Mouse (Mus musculus) left cerebral cortex, adult 11 months (tissue): Measurements from ENCODE around the gene Ces1d.
"Not testable (repeated sequence)": the region's sequence is repeated elsewhere in the genome, so short reads cannot be mapped to it uniquely, and the experiment has no call there.

ENCODE experiments used
- DNase-seq: peaks from one replicate; pipeline ENCODE4 v3.0.0; 2022; ENCODE audit warnings: low spot score

Gene Ces1d

DNA sequence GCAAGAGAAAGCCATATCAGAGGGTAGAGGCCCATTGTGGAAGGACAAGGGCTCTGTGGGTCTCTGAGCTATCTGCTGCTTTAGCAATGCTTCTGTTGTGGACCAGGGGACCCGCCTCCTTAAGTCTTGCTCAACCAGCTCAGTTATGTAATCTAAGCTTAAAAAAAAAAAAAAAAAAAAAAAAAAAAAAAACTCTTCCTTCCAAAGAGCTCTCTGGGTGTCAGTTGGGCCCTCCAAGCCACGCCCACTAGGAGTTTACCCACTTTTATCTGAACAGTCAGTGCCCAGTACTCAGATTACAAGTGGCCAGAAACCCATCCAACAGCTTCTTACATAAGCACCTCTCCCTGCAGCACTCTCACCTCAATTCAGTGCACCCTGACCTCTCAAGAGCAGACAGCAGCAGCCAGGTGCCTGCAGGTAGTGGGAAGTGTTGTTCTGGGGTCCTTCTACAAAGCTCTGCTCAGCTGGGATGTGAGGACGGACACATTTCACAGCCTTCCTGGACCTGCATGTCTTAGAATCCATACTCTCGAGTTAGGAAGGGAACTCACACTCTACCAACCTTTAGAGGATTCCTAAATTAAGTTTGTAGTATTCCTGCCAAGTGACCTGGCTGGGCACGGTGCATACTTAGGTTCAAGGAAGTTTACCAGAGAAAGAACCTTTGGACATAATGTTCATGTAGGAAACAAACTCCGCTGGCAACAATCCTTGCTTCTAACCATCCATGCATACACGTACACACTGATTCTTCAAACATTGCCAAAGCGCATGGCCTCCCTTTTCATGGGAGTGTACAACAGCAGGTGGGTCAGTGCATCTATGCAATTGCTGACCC is at the start of gene Ces1d:
Ces1d (minus strand) TSS at position 154 of the 841 bp plus-strand sequence.
- DNase-seq, result no peak

DNA sequence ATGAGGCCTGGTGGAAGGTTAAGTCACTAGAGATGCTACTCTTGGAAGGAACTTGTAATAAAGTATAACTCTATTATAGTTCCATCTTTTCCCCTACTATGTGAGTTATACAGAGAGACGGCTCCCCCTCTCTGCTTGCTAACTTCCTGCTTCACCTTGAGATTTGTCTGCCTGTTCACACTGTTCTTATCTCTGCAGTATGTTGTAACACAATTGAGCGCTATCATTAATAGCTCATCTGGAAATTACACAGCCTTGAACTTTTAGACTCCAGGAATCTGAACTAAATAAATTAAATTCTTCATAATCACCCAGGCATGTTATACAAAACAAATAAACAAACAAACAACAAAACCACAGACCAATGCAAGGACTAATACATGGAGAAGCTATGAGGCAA is 48.4 kb upstream of the Ces1d start:
- DNase-seq, result no peak

DNA sequence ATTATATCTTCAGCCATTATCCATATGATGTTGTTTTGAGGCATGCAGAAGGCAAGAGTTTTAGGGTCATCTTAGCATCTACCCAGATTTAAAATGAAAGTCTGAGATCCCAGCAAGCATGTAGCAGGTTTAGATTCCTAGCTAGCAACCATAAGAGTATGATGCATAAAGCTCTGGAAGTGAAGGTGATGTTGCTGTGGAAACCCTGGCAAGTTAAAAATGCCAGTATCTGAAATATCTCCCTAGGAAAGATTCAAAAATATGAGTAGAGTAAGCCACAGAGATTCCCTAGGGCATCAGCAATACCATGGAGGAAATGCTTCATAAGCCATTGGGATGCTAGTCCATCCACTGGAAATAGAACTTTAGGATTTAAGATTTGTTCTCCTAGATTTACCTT is 42.2 kb upstream of the Ces1d start:
- peak; percentile 2 for DNase-seq

DNA sequence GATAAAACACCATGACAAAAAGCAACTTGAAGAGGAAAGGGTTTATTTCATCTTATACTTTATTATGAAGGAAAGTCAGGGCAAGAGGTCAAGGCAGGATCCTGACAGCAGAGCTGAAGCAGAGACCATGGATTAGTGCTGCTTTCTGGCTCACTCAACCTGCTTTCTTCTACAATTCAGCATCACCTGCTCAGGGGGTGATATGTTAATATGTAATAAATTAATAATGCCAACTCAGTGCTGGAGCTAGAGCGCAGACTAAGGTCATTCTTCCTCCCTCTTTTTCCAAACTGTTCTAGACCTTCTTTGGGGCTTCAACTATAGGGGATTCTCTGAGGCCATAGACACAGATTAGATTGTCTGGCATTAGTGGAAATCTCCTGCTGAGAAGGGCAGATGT is 38.0 kb upstream of the Ces1d start:
- no peak for DNase-seq

DNA sequence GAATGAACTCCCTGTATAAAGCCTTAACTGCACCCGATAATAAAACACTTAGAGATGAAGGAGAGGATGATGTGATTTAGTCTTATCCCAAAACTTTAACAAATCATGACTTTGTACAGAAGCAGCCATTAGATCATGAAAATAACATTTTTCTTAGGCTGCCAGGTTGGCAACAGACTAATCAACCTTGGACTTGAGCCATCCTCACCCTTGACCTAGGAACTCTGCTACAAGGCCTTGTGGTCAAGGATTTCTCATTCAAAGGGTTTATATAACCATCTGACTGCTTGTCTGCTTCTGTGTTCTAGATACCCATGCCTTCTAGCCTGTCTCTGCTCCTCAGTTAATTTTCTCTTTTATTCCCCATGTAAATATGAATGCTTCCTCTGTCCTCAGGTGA is 37.1 kb upstream of the Ces1d start:
- DNase-seq, result no peak

DNA sequence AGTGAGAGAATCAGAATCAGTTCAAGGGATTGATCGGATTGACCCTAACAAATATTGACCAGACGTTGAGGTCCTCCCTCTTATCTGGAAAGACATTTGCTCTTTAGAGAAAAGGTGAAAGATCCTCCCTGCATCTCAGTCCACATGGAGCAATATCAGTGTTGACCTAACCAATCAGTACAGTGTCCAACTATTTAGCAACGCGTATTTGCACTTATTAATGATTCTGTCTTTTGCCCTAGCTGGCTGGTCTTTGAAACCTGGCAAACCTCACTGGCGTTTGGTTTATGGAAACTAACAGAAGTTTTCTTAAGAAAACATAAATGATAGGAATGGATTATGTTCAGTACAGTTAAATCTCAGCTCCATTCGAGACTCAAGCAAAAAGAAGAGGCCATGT is 36.4 kb upstream of the Ces1d start:
- DNase-seq, result no peak

DNA sequence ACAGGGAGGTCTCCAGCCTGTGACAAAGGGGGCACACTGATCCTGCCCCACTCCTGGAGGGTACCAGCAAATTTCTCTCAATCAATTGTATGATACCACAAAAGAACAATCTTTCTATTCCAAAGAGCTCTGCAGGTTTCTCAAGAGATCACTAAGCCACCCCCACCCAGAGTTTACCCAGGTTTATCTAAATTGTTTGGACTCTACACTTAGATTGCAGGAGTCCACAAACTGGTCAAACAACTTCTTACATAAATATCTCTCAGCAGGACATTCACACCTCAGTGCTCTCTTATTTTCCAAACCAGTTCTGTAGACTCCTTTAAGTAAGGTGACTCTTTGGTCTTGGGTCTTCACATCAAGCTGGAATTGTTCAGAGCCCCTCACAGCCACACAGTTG is 31.8 kb upstream of the Ces1d start, which contains the start of gene Ces1e:
Ces1e (minus strand) TSS at position 174 of the 400 bp plus-strand sequence.
- no peak for DNase-seq

DNA sequence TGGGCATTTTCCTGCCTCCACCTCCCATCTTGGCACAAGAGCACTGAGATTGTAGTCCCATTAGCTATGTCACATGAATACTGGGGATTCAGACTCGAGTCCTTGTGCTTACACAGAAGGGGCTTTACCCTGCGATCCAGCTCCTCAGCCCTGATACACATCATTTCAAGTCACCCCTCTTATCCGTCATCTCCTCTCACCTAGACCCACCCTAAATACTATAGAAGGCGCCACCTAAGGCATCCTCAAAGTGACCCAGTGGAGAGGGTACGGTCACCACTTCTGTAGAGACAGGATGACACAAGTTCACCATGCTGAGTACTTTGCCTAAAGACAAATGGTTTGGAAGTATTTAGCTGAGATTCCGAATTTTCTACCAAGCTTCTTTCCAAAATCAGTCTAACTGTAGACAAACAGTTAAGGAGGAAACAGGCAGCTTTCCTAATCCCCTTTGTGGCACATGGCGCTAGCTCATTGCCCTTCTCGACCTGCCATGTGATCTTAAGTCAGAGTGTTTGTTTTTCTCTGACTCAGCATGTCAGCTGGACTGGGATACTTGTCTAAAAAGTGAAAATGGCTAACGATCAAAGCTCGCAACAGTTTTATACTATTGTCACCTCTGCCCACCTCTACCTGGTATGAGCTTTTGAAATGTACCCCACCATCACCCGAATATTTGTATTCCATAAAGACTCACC is 31.2 kb upstream of the Ces1d start:
- no peak for DNase-seq

DNA sequence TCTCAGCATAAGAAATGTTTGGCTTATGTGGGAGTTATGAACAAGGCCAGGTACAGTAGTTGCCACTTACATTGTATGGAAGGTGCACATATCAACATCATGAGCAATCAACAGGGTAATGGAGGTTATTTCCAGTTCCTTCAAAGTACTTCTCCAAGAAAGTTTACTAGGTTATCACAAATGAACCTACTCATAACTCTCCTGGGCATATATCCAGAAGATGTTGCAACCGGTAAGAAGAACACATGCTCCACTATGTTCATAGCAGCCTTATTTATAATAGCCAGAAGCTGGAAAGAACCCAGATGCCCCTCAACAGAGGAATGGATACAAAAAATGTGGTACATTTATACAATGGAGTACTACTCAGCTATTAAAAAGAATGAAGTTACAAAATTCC is 28.8 kb upstream of the Ces1d start:
- not testable (repeated sequence) for DNase-seq

DNA sequence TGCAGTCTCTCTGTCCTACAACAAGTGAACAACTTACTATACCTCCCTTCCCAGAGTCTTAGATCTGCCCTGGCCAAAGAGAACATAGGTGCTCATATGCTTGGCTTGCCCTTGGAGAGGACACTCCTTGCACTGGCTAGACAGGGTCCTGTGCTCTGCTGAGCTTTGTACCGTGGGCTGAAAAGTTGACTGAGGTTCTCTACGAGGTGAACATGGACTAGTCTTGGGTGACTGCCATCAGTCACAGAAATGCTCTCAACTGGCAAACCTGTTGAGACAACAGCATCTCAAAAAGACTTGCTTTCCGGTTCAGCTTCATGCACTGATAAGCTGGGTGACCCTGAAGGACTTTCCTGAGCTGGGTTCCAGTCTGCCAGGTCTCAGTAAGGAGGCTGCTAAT is 24.3 kb upstream of the Ces1d start:
- no peak for DNase-seq

DNA sequence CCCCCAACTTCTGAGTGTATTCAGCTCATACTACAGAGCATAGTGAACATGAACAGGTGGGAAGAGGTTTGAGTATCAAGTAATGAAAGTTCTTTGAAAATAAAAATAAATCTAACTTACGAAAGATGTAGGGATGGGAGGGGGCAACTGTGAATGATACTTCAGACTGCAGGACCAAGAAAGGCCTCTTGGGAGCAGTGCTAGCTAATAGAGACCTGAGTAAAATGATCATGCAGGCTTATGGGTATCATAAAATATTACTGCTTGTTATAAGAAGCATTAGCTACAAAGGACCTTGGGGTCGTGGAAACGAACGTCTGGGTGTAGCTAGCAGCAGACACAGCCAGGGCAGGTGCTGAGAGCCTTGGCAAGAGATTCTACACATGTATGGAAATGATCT is 20.2 kb upstream of the Ces1d start:
- no peak for DNase-seq

DNA sequence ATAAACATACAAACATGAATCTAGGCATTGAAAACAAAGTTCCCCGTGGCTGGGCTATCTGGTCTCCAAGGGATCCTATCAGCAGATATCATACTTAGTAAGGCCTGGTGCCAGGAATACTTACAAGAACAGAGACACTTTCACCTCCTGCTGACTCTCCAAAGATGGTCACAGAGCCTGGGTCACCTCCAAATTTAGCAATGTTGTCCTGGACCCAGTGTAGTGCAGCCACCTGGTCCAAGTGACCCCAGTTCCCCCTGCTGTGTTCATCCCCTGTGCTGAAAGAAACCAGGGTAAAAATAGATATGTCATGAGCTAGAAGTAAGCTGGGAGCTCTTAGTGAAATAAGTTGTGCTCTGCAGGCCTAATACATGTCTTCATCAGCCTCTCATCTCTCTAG is 19.7 kb upstream of the Ces1d start:
- no peak for DNase-seq

DNA sequence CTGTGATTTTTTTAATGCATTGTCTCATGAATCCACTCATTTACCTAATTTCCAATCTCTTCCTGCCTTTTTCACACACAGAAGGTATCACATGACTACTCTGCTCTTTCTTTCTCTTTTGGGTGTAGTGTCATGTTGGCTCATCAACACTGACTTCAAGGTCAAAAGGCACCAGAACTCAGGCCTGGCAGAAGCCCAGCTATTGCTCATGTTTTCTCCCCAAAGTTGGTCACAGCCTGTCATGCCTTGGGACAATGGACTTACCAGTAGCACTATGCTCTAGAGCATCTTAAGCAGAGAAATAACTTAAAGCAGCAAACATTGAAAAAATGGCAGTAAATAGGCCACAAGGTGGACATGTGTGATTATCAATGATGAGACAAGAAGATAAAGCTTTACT is 13.5 kb upstream of the Ces1d start:
- DNase-seq, result no peak

DNA sequence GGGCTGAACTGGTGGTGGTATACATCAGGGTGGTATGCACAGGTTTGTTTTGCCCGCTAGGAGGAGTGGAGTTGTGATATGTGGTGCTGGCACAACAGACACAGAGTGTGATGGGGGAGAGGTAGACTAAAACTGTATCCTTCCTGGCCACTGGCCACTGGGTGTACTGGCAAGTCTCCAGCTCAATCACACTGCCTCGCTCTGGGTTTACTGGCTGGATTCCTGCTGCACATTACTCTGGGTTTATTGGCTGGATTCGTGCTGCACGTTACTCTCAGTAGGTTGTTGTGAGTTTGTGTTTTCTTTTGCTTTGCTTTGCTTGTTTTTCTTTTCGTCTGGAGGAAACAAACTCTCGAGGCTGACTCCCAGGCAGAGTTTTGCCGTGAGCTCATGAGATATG is 1.5 kb upstream of the Ces1d start:
- not testable (repeated sequence) for DNase-seq

DNA sequence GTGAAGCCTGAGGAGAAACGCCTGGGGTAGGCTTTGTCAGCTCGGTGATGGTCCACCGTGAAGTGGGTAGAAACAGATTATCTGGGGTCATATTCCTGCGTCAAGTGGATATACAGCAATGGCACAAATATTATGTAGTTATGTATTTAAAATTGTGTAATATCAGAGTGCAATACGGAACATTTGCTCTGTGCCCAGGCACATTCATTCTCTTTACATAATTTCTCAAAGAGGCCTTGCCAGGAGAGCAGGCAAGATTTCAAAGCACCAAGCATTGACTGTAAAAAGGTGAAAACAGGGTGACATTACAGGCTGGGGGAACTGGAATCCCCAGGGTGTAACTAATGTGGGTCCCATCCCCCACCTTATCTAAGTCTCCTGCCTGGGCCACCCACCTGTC is 1.2 kb downstream of the Ces1d start:
- no peak for DNase-seq

DNA sequence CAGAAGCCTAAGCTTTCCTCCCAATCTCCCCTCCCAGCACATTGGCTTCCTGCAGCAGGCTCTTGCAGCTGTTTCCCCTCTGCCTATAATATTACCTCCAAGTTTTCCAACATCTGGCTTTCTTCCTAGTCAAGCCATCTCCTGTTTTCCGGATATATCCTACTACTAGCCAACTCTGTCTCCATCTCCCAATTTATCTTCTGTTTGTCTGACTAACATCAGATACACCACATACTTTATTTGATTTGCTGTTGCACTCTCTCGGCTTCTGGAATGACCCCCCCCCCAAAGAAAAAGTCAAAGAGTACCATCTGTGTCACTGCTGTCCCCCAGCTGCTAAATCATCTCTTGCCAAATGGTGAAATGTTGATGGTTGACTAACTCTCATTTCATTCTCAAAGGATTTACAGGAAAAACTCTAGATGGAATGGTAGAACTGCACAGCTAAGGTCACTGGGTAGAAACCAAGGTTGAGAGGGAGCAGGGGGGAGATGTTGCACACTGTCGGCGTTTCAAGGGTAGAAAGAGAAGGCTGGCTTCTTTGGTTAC is 17.0 kb downstream of the Ces1d start:
- no peak for DNase-seq

DNA sequence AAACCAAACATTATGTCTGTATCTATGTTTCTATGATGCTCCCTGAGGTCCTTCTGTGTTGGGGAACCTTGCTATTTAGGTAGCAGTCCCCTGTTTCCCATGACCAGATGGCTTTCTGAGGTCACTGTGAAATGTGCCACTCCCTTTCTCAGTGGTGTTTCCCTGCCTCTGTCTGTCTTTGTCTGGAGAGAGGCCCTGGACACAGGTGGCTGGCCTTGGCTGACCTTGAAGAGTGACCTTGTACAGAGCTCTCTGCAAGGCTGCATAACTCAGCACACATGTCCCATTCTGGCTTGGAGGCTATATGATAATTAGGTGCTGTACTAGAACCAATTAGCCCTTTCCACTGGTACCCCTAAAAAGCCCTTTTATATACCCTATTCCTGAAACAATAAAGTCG is 21.0 kb downstream of the Ces1d start:
- DNase-seq, result no peak

DNA sequence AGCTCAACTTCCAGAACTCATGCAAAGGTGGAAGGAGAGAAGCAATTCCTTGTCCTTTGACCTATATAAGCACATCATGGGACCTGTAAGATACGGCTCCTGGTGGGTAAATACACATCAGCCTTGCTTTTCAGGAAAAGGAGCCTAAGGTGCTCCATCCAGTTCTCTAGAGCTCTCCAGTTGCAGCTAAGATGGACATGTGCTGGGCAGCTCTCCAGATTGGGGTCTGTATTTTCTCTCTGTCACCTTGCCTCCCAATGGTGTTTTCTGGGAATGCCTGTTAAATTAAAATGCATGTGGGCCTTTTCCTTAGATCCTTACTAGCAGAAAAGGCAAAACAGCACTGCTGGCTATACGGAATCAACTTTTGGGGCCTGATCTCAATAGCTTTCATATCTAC is 23.1 kb downstream of the Ces1d start:
- DNase-seq, result no peak

DNA sequence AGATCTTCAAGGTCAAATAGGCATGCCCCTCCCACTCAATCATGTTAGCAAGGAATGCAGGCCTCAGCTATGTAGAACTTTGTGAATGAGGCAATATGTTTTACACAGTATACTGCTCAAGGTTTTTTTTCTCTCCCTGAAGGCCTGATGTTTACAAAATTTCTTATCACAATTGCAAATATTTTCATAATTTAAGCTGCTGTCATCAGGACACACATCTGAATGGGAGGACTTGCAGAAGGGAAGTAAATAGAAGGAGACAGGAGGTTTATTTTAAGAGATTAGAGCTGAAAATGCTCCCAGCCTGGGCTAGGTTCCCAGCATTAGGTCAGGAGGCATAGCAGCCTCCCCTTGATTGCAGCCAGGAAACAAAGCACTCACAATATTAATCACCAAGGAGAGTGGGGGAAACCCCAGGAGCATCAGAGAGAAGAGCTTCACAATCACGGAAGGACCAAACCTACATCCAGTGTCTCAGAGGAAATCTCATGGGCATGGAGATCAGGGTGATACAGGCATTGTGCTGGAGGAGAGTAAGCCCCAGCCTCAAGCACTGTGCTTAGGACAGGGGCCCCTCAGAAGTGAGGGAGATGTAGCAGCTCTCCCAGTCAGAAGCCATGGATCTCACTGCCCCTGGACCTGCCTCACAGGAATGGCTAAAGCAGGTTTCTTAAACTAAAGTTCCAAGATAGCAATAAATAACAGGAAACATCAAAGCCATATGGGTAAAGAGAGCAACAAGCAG is 25.6 kb downstream of the Ces1d start:
- no peak for DNase-seq

DNA sequence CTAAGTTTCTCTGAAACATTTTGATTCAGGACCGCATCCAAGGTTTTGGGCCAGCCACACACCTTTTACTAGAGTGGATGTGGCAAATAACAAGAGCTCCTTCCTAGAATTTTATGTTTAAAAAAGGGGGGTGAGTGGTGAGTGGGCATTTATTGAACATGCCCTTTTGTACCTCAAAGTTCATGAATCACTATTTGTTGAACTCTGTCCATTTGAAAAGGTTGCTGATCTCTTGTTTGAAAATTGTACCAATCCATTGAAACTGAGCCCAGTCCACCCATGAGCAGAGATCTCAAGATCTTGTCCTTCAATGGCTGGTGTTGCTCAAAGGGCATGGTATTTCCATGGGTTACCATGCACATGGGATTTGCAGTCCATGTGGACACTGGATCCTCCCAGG is 34.3 kb downstream of the Ces1d start:
- no peak for DNase-seq

DNA sequence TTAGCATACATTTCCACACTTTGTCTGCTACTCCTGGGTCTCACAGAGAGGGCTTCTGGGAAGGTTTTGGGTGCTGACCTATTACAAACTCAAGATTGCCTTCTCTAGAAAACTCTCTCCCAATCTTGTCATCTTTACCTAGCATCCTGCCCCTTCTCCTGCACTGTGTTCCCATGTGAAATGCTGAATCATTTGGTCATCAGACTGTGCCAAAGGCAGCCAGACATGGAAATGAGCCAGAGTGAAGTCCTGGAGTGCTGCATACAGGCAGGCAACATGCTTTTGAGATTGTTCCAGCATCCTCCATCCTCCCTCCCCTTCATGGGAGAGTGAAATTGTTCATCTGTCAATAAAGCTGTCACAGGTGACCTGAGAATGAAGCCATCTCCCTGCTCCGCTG is 46.2 kb downstream of the Ces1d start:
- no peak for DNase-seq

DNA sequence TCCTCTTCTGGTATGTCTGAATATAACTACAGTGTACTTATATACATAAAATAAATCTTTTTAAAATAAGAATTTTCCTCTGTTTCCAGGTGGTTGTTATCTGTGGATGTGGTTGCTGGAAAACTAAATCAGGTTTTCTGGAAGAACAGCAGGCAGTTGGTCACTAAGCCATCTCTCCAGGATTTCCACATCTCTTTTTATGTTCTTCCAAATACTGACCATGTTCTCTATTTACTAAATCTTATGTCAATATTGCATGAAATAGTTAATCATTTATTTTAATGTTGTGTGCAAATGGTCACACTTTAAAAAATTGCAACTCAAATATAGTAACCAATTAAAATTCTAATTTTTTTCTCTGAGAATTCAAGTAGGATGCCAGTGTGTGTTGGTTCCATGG is 50.3 kb downstream of the Ces1d start:
- DNase-seq, result no peak

DNA sequence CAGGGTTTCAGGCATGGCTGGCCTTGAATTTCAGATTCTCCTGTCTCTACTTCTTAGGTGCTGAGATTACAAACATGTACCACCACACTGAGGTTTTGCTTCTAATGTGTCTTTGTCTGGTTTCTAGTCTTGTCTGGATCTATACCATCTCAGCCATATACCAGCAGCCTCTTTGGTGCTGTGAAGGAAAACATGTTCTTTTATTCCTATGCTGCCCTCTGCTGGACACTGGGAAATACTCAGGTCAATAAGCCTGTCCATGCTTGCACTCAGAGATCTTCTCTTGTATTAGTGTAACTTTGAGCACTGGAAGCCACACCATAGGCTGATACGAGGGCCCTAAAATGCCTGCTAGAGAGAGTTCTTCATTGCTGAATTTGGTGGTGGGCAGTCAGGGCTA is 56.9 kb downstream of the Ces1d start:
- DNase-seq, result peak; percentile 22
